Mouse (Mus musculus) liver, postnatal 0 days (tissue): Measurements from ENCODE around the gene Il27.

Experiments used
- CTCF ChIP-seq: sonication (generic); IDR thresholded peaks from 2 replicates; pipeline ENCODE4 v1.5.1; 2016; ENCODE audit warnings: antibody characterized with exemption, low read depth
- EP300 ChIP-seq: IDR thresholded peaks from 2 replicates; pipeline ENCODE4 v1.6.1; 2016; ENCODE audit warnings: antibody characterized with exemption, low read depth, mild to moderate bottlenecking

GRCm38 (mm10) chr7:126596414-126596813, 1.7 kb upstream of the Il27 start:
- TF ChIP-seq CTCF (no peak), EP300 (no peak)
